Mouse (Mus musculus): ENCODE results near the gene Itgb3. TPM values are rescaled to one million over a fixed set of nuclear protein-coding genes. Genes with fewer than 3 reads are reported as not detected.

Gene Itgb3
- total and polyA plus RNA-seq, 3 experiments = 0.87 to 19.2 (median 2.7) TPM

GRCm38 (mm10) chr11:104648571-104648970 lies 40.8 kb downstream of the Itgb3 start:
- Histone ChIP-seq H3K4me3 (ENCODE audit: low read depth, low read length) (no peak overlapping the region), H3K9me3 (replicated peaks) (peaks cover 3% of the 10 kb centered on the region; the same call in 1 of the 2 replicates), H3K4me1 (ENCODE audit: insufficient read depth, low read depth, low read length) (peaks cover 26% of the 10 kb centered on the region), H3K36me3 (replicated peaks) (peaks cover 2% of the 10 kb centered on the region), H3K27me3 (ENCODE audit: insufficient read depth, low read length) (peaks cover 38% of the 10 kb centered on the region)
- DNase-seq (ENCODE audit: low spot score) = no peak
- TF ChIP-seq TAL1 (conservative IDR thresholded peaks at IDR 0.05; ENCODE audit: low read depth, low read length) = no peak
- no peak for TF ChIP-seq GATA1 (IDR thresholded peaks at IDR 0.05; ENCODE audit: borderline replicate concordance, low read length)
- TF ChIP-seq CTCF (IDR thresholded peaks at IDR 0.05; ENCODE audit: low read depth, low read length) = peak; percentile 90
- TF ChIP-seq GATA2 (IDR thresholded peaks at IDR 0.05; ENCODE audit: borderline replicate concordance, low read depth, low read length) = no peak
- ATAC-seq (ENCODE audit: extremely low read depth, insufficient number of reproducible peaks, low FRiP score, poor library complexity, severe bottlenecking) = no peak

- Histone ChIP-seq H3K4me1 (ENCODE audit: insufficient read depth, low read depth, low read length) (peaks cover 55% of the 10 kb centered on the region), H3K9me3 (replicated peaks) (peaks cover 16% of the 10 kb centered on the region), H3K27me3 (ENCODE audit: insufficient read depth, low read length) (peaks cover 50% of the 10 kb centered on the region), H3K36me3 (replicated peaks) (peaks cover 5% of the 10 kb centered on the region), H3K4me3 (ENCODE audit: low read depth, low read length) (peak overlapping the region; percentile 8; the same call in 1 of the 2 replicates)
- TF ChIP-seq GATA2 (IDR thresholded peaks at IDR 0.05; ENCODE audit: borderline replicate concordance, low read depth, low read length) (no peak), CTCF (IDR thresholded peaks at IDR 0.05; ENCODE audit: low read depth, low read length) (no peak), GATA1 (IDR thresholded peaks at IDR 0.05; ENCODE audit: borderline replicate concordance, low read length) (no peak), TAL1 (conservative IDR thresholded peaks at IDR 0.05; ENCODE audit: low read depth, low read length) (no peak)
- DNase-seq (ENCODE audit: low spot score) (no peak), ATAC-seq (ENCODE audit: extremely low read depth, insufficient number of reproducible peaks, low FRiP score, poor library complexity, severe bottlenecking) (no peak)
Measured at GRCm38 (mm10) chr11:104660599-104660998, 52.8 kb downstream of the Itgb3 start.

- TF ChIP-seq CTCF (IDR thresholded peaks at IDR 0.05; ENCODE audit: low read depth, low read length) (no peak), GATA1 (IDR thresholded peaks at IDR 0.05; ENCODE audit: borderline replicate concordance, low read length) (no peak), TAL1 (conservative IDR thresholded peaks at IDR 0.05; ENCODE audit: low read depth, low read length) (peak; percentile 63; the same call in 1 of the 2 replicates)
- DNase-seq (ENCODE audit: low spot score) (peak; percentile 78), ATAC-seq (ENCODE audit: extremely low read depth, insufficient number of reproducible peaks, low FRiP score, poor library complexity, severe bottlenecking) (peak; percentile 82)
- peak overlapping the region; percentile 62; the same call in 1 of the 2 replicates for H3K4me3 ChIP-seq (ENCODE audit: low read depth, low read length)
- H3K36me3 ChIP-seq (replicated peaks) = peaks cover 5% of the 10 kb centered on the region
- H3K27me3 ChIP-seq (ENCODE audit: insufficient read depth, low read length) = peaks cover 51% of the 10 kb centered on the region
- H3K4me1 ChIP-seq (ENCODE audit: insufficient read depth, low read depth, low read length) = peaks cover 51% of the 10 kb centered on the region
- H3K9me3 ChIP-seq (replicated peaks) = peaks cover 16% of the 10 kb centered on the region
Measured at GRCm38 (mm10) chr11:104661106-104661505, 53.3 kb downstream of the Itgb3 start.

- peaks cover 5% of the 10 kb centered on the region for H3K36me3 ChIP-seq (replicated peaks)
- peaks cover 49% of the 10 kb centered on the region for H3K4me1 ChIP-seq (ENCODE audit: insufficient read depth, low read depth, low read length)
- H3K4me3 ChIP-seq (ENCODE audit: low read depth, low read length) = peak overlapping the region; percentile 62; the same call in 1 of the 2 replicates
- DNase-seq (ENCODE audit: low spot score) (peak; percentile 70), ATAC-seq (ENCODE audit: extremely low read depth, insufficient number of reproducible peaks, low FRiP score, poor library complexity, severe bottlenecking) (peak; percentile 41)
- no peak for TF ChIP-seq CTCF (IDR thresholded peaks at IDR 0.05; ENCODE audit: low read depth, low read length)
- TF ChIP-seq TAL1 (conservative IDR thresholded peaks at IDR 0.05; ENCODE audit: low read depth, low read length) = peak; percentile 17; the same call in 1 of the 2 replicates
- TF ChIP-seq POLR2AphosphoS5 (IDR thresholded peaks at IDR 0.05; ENCODE audit: insufficient replicate concordance, low read depth, low read length) = no peak
- peaks cover 16% of the 10 kb centered on the region for H3K9me3 ChIP-seq (replicated peaks)
- H3K27me3 ChIP-seq (ENCODE audit: insufficient read depth, low read length) = peaks cover 49% of the 10 kb centered on the region
Measured at GRCm38 (mm10) chr11:104661531-104662205, 53.9 kb downstream of the Itgb3 start.

- peak overlapping the region; percentile 62; the same call in 1 of the 2 replicates for H3K4me3 ChIP-seq (ENCODE audit: low read depth, low read length)
- DNase-seq (ENCODE audit: low spot score) = no peak
- H3K9me3 ChIP-seq (replicated peaks) = peaks cover 16% of the 10 kb centered on the region
- TF ChIP-seq GATA1 (IDR thresholded peaks at IDR 0.05; ENCODE audit: borderline replicate concordance, low read length) (no peak), CTCF (IDR thresholded peaks at IDR 0.05; ENCODE audit: low read depth, low read length) (no peak), GATA2 (IDR thresholded peaks at IDR 0.05; ENCODE audit: borderline replicate concordance, low read depth, low read length) (no peak), TAL1 (conservative IDR thresholded peaks at IDR 0.05; ENCODE audit: low read depth, low read length) (no peak), POLR2AphosphoS5 (IDR thresholded peaks at IDR 0.05; ENCODE audit: insufficient replicate concordance, low read depth, low read length) (no peak)
- H3K27me3 ChIP-seq (ENCODE audit: insufficient read depth, low read length) = peaks cover 50% of the 10 kb centered on the region
- peaks cover 5% of the 10 kb centered on the region for H3K36me3 ChIP-seq (replicated peaks)
- peaks cover 51% of the 10 kb centered on the region for H3K4me1 ChIP-seq (ENCODE audit: insufficient read depth, low read depth, low read length)
- ATAC-seq (ENCODE audit: extremely low read depth, insufficient number of reproducible peaks, low FRiP score, poor library complexity, severe bottlenecking) = no peak
Measured at GRCm38 (mm10) chr11:104662573-104662972, 54.8 kb downstream of the Itgb3 start.

GRCm38 (mm10) chr11:104663241-104663877 lies 55.6 kb downstream of the Itgb3 start:
- H3K36me3 ChIP-seq (replicated peaks) = peaks cover 5% of the 10 kb centered on the region
- H3K4me3 ChIP-seq (ENCODE audit: low read depth, low read length) = no peak overlapping the region; the same call in 1 of the 2 replicates
- peaks cover 52% of the 10 kb centered on the region for H3K4me1 ChIP-seq (ENCODE audit: insufficient read depth, low read depth, low read length)
- TF ChIP-seq CTCF (IDR thresholded peaks at IDR 0.05; ENCODE audit: low read depth, low read length) (no peak), GATA1 (IDR thresholded peaks at IDR 0.05; ENCODE audit: borderline replicate concordance, low read length) (no peak), GATA2 (IDR thresholded peaks at IDR 0.05; ENCODE audit: borderline replicate concordance, low read depth, low read length) (no peak), POLR2AphosphoS5 (IDR thresholded peaks at IDR 0.05; ENCODE audit: insufficient replicate concordance, low read depth, low read length) (no peak), TAL1 (conservative IDR thresholded peaks at IDR 0.05; ENCODE audit: low read depth, low read length) (no peak)
- H3K9me3 ChIP-seq (replicated peaks) = peaks cover 16% of the 10 kb centered on the region
- peaks cover 49% of the 10 kb centered on the region for H3K27me3 ChIP-seq (ENCODE audit: insufficient read depth, low read length)
- DNase-seq (ENCODE audit: low spot score) = no peak
- ATAC-seq (ENCODE audit: extremely low read depth, insufficient number of reproducible peaks, low FRiP score, poor library complexity, severe bottlenecking) = no peak
